Mouse (Mus musculus) midbrain, embryonic 15.5 days (tissue): Measurements from ENCODE around the gene S100a10. TPM values are rescaled to one million over a fixed set of nuclear protein-coding genes. Genes with fewer than 3 reads are reported as not detected.

Experiments
- ATAC-seq: fragments of 200-750 bp; cut with Nextera tagmentation; replicated peaks from 2 replicates; pipeline ENCODE4 v1.8.0; 2017; ENCODE audit warnings: moderate TSS enrichment
- H3K27ac ChIP-seq: fragments of 300-500 bp; sonication (generic); 2 replicates; pipeline ENCODE4 v1.5.1; 2015; ENCODE audit warnings: mild to moderate bottlenecking, inconsistent platforms
- H3K27me3 ChIP-seq: fragments of 300-500 bp; sonication (generic); replicated peaks from 2 replicates; pipeline ENCODE4 v1.6.1; 2015; ENCODE audit warnings: inconsistent platforms
- H3K36me3 ChIP-seq: fragments of 300-500 bp; sonication (generic); replicated peaks from 2 replicates; pipeline ENCODE4 v1.6.1; 2015; ENCODE audit warnings: inconsistent platforms
- H3K4me1 ChIP-seq: fragments of 300-500 bp; sonication (generic); 2 replicates; pipeline ENCODE4 v1.6.1; 2015; ENCODE audit warnings: inconsistent platforms
- H3K4me2 ChIP-seq: fragments of 300-500 bp; sonication (generic); 2 replicates; pipeline ENCODE4 v1.6.1; 2015; ENCODE audit warnings: inconsistent platforms, mild to moderate bottlenecking, moderate library complexity
- H3K4me3 ChIP-seq: fragments of 300-500 bp; sonication (generic); 2 replicates; pipeline ENCODE4 v1.5.1; 2015; ENCODE audit warnings: mild to moderate bottlenecking, inconsistent platforms
- H3K9ac ChIP-seq: fragments of 300-500 bp; sonication (generic); 2 replicates; pipeline ENCODE4 v1.6.1; 2015; ENCODE audit warnings: mild to moderate bottlenecking, inconsistent platforms
- H3K9me3 ChIP-seq: fragments of 300-500 bp; sonication (generic); 2 replicates; pipeline ENCODE4 v1.6.1; 2016; ENCODE audit warnings: inconsistent platforms
- WGBS: fragments of 180-500 bp; shearing (Covaris S2); methylation state at CpG from one replicate; pipeline ENCODE4 v1.1.7; 2015; ENCODE audit warnings: mixed read lengths; 5-methylcytosine and 5-hydroxymethylcytosine counted together
- polyA plus RNA-seq: library from polyadenylated mRNA; unstranded; fragments of >200 nt; fragmentation: Nextera tagmentation; extraction: Ambion mirVana; gene quantifications from 2 replicates; pipeline ENCODE4 v1.2.1, GENCODE M21; 2015

The S100a10 gene
- polyA plus RNA-seq, 1 experiment from 2014 or later, result 90.5 TPM

DNA sequence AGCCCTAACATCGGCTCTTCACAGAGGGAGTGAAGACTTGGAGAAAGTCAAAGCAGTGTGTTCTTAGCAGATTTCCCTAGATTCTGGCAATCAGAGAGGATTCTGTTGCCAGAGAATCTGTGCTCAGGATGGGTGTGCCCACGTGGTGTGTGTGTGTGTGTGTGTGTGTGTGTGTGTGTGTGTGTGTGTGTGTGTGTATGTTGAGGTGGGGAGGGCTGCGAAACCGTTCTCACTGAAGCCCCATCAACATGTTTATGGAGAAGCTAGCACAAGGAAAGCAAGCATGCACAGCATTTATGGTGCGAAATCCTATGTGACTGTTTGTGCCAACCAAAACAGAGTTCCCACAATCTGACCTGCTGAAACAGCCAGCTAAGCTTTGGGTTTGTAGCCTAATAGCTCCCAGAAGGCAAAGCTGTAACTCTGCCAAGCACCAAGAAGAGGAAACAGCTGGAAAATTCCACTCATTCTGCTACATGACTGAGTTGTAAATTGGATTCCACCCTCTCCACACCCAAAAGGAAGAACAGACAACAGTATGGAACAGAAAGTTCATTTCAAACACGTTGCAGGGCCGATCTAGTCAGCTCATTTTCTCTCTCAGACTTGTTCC is 13.7 kb downstream of the S100a10 start:
- Histone ChIP-seq H3K4me2 (no peak overlapping the region), H3K9me3 (no peaks in the 10 kb centered on the region), H3K27ac (no peak overlapping the region), H3K36me3 (no peaks in the 10 kb centered on the region), H3K27me3 (no peaks in the 10 kb centered on the region), H3K9ac (no peak overlapping the region), H3K4me3 (no peak overlapping the region), H3K4me1 (no peaks in the 10 kb centered on the region)
- no peak for ATAC-seq
- 84% methylated on average over 7 of the region's 7 CpGs for WGBS

DNA sequence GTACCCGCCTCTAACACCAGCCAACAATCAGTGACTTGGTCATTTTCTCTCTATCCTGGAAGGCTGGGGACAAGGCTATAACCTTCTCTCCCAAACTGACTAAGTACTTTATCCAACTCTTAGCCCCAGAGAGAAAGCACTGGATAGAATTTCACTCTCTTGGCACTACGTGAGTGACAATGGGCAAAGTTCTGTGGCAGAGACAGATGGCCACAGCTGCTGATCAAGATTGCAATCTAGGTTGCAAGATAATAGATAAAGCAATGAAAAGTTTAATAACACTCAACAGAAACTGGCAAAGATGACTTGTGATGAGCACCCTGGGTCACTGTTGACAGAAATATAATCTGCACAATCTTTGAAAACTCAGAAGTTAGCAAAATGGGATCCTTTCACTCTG is 14.2 kb downstream of the S100a10 start:
- H3K27ac ChIP-seq, result no peak overlapping the region
- H3K27me3 ChIP-seq, result no peaks in the 10 kb centered on the region
- H3K36me3 ChIP-seq, result no peaks in the 10 kb centered on the region
- no peak overlapping the region for H3K9ac ChIP-seq
- H3K4me3 ChIP-seq, result no peak overlapping the region
- no peaks in the 10 kb centered on the region for H3K9me3 ChIP-seq
- H3K4me1 ChIP-seq, result no peaks in the 10 kb centered on the region
- ATAC-seq, result no peak
- 76% methylated on average over 2 of the region's 2 CpGs for WGBS
- H3K4me2 ChIP-seq, result no peak overlapping the region

DNA sequence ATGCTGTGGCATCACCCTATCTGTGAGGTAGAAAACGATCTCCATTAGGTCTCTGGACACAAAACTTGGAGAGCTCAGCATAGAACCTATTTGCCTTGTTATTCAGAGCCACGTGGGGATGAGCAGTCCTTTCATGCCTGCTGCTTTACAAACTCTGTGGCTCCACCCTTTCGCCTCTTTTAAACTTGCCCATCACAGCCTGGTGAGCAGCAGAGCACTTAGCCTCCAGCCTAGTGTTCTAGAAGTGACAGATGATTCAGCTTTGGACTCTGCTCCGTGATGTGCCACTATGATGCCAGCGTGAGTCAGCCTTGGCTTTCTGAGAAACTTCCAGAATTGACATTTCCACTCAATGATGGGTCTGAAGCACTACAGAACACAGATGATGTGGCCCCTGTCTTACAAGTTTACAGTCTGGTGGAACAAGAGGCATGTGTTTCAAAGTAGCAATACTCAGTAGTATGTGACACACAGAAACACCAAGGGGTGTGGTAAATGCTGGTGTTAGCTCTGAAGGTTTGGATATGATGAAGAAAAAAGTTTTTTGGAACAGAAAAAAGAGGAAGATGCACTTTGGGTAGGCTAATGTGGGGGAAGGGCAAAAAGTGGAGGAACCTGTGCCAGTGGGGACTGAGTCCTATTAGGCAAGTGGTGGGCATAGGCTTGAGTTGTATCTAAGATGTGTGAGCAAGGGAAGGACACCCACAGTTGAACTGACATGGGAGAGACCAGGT is 17.3 kb downstream of the S100a10 start:
- H3K36me3 ChIP-seq, result no peaks in the 10 kb centered on the region
- H3K4me3 ChIP-seq, result no peak overlapping the region
- H3K9me3 ChIP-seq, result no peaks in the 10 kb centered on the region
- no peak overlapping the region for H3K9ac ChIP-seq
- ATAC-seq, result no peak
- no peaks in the 10 kb centered on the region for H3K4me1 ChIP-seq
- no peaks in the 10 kb centered on the region for H3K27me3 ChIP-seq
- no peak overlapping the region for H3K4me2 ChIP-seq
- H3K27ac ChIP-seq, result no peak overlapping the region
- 67% methylated on average over 5 of the region's 5 CpGs for WGBS

DNA sequence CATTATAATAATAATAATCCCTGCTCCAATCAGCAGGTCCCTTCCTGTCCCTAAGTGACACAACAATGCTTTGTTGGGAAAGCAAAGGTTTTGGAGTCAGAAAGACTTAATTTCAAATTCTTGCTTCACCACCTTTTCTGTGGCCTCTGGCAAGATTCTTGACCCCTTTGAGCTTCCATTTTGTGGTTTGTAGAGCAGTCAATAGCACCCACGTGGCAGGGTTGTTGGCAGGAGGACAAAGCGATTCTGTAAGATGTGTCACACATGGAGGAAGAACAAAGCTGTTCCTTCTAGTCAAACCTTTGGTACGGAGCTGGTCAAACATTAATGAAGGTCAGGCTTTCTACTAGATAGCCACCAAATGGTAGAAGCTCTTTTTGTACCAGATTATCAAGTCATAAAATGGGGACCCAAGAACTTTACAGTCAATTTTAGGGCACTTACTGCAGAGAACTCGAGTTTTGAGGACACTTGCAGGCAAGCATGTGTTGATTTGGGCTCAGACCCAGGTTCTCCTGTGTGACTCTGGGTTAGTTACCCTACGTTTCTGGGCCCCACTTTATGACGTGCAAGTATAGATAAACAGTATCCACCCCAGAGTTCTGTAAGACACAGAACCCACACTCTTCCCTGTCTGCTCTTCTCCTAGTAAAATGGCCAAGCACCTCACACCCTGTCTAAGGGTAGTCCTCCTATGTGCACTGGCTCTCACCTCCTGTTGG is 24.6 kb downstream of the S100a10 start:
- no peaks in the 10 kb centered on the region for H3K9me3 ChIP-seq
- no peak overlapping the region for H3K4me2 ChIP-seq
- WGBS, result 74% methylated on average over 6 of the region's 6 CpGs
- H3K36me3 ChIP-seq, result no peaks in the 10 kb centered on the region
- no peaks in the 10 kb centered on the region for H3K27me3 ChIP-seq
- no peak overlapping the region for H3K4me3 ChIP-seq
- ATAC-seq, result no peak
- H3K4me1 ChIP-seq, result no peaks in the 10 kb centered on the region
- H3K9ac ChIP-seq, result no peak overlapping the region
- H3K27ac ChIP-seq, result no peak overlapping the region

DNA sequence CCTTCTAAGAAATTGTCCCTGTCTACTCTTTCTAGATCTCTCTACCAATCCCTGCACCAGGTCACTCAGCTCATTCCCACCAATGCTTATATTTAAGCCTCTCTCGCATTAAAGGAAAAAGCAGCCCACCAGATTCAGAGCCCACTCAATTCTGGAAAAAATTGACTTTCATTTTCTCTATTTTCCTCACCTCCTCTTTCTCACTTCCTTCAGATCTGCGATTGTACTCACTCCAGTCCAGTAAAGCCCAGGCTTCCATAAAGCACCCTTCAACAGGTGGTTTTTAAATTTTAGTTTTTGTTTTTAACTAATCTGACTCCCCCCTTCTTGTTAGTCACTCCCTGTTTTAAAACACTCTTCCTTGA is 25.1 kb downstream of the S100a10 start:
- H3K27ac ChIP-seq, result no peak overlapping the region

DNA sequence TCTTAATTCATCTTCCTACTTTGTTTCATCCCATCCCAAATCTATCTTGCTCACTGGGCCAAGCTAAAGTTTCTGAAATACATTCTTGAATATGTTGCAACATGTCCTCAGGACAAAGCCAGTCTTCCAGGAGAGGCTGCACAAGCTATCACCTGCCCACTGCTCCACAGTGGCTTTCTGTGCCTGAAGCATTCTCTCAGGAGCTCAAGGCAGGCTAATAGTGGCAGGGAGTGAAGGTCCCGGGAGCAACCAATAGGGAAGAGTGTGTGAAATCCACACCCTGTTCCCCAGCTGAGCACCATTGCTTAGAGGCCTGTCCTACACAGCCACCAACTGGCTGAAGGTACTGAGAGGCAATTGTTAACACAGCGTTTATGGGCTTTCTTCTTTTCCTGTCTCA is 26.1 kb downstream of the S100a10 start:
- Histone ChIP-seq H3K9ac (no peak overlapping the region), H3K9me3 (no peaks in the 10 kb centered on the region)
- no peak for ATAC-seq

More for the DNA sequence above, 25.1 kb downstream of the S100a10 start:
- H3K9me3 ChIP-seq, result no peaks in the 10 kb centered on the region
- ATAC-seq, result no peak
- H3K27me3 ChIP-seq, result no peaks in the 10 kb centered on the region
- H3K36me3 ChIP-seq, result no peaks in the 10 kb centered on the region
- no peak overlapping the region for H3K4me3 ChIP-seq
- H3K9ac ChIP-seq, result no peak overlapping the region
- 97% methylated on average over 2 of the region's 2 CpGs for WGBS
- no peak overlapping the region for H3K4me2 ChIP-seq
- no peaks in the 10 kb centered on the region for H3K4me1 ChIP-seq

DNA sequence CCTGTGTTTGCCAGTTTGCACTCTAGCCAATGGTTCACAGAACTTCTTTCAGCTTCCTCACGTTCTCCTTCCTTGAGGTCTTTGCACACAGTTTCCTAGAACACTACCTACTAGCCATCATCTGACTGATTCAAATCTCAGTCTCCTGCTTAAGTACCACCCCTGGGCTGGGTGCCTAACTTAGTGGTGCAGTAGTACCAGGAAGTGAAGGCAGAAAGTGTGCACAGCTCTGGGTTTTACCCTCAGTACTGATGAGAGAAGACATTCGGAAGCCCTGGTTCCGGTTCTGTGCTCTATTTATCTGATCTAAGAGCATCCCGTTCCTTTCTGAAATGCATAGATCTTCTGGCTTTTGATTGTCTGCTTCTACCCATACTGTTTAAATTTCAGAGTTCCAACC is 26.8 kb downstream of the S100a10 start:
- no peaks in the 10 kb centered on the region for H3K9me3 ChIP-seq
- ATAC-seq, result no peak
- H3K27me3 ChIP-seq, result no peaks in the 10 kb centered on the region
- H3K27ac ChIP-seq, result no peak overlapping the region
- H3K4me1 ChIP-seq, result no peaks in the 10 kb centered on the region
- H3K4me2 ChIP-seq, result no peak overlapping the region
- H3K36me3 ChIP-seq, result no peaks in the 10 kb centered on the region
- no peak overlapping the region for H3K4me3 ChIP-seq
- no peak overlapping the region for H3K9ac ChIP-seq
- WGBS, result 88% methylated on average over 4 of the region's 4 CpGs

More for the DNA sequence above, 26.1 kb downstream of the S100a10 start:
- Histone ChIP-seq H3K4me3 (no peak overlapping the region), H3K27ac (no peak overlapping the region), H3K27me3 (no peaks in the 10 kb centered on the region), H3K4me2 (no peak overlapping the region), H3K36me3 (no peaks in the 10 kb centered on the region), H3K4me1 (no peaks in the 10 kb centered on the region)
- WGBS, result 72% methylated on average over 2 of the region's 2 CpGs

DNA sequence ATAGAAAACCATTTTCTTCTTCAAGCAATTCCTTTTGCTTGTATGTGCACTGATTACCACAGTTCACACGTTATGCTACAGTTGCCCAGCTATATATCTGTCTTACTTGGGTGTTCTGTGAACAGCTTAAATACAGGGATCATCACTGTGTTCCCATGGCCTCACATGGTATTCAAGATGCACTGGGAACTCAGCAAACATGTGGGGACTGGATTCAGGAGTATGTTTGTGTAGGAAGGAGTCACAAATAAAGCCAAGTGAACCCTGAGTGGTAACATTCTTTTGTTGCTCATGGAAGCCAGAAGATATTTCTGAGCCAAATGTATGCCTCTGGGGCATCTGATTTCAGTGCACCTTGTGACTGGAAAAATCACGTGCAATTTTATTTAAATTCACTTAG is 28.2 kb downstream of the S100a10 start:
- Histone ChIP-seq H3K4me3 (no peak overlapping the region), H3K9ac (no peak overlapping the region), H3K27ac (no peak overlapping the region), H3K4me1 (no peaks in the 10 kb centered on the region), H3K36me3 (no peaks in the 10 kb centered on the region), H3K9me3 (no peaks in the 10 kb centered on the region), H3K4me2 (no peak overlapping the region), H3K27me3 (no peaks in the 10 kb centered on the region)
- no peak for ATAC-seq
- WGBS, result 74% methylated on average over 2 of the region's 2 CpGs

DNA sequence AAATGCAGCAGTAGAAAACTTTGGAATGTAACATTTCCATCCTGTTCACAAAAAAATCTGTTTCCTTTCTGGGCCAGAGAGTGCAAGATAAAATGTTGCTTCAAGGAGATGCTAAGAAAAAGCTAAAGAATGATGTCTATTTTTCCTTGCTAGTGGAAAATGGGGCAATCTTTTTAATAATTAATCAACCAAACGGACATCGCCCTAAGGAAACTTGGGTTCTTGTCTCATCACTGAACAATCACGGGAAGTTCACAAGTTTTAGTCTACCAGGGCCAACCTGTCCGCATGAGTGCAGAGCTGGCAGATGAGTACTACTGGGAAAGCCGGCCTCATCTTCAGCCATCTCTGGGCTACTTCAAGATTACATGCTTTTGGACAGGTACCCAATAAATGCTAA is 34.7 kb downstream of the S100a10 start:
- no peaks in the 10 kb centered on the region for H3K9me3 ChIP-seq
- no peak overlapping the region for H3K4me3 ChIP-seq
- WGBS, result 94% methylated on average over 5 of the region's 5 CpGs
- no peaks in the 10 kb centered on the region for H3K4me1 ChIP-seq
- no peaks in the 10 kb centered on the region for H3K27me3 ChIP-seq
- no peak overlapping the region for H3K27ac ChIP-seq
- no peaks in the 10 kb centered on the region for H3K36me3 ChIP-seq
- no peak overlapping the region for H3K4me2 ChIP-seq
- no peak overlapping the region for H3K9ac ChIP-seq
- ATAC-seq, result no peak

DNA sequence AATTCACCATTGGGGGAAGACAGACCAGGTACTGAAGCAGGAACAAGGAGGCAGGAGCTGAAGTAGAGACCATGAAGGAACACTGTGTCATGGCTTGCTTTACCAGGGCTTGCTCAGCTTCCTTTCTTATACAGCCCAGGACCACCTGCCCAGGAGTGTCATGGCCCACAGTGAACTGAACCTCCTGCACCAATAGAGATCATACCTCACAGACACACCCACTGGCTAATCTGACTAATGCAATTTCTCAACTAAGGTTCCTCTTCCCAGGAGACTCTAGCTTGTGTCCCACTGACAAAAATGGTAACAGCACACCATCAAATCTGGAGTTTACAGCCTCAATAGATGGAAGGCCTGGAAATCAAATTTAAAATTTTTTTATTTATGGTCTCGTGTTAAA is 35.4 kb downstream of the S100a10 start:
- WGBS, result 88% methylated on average over 1 of the region's 1 CpGs

DNA sequence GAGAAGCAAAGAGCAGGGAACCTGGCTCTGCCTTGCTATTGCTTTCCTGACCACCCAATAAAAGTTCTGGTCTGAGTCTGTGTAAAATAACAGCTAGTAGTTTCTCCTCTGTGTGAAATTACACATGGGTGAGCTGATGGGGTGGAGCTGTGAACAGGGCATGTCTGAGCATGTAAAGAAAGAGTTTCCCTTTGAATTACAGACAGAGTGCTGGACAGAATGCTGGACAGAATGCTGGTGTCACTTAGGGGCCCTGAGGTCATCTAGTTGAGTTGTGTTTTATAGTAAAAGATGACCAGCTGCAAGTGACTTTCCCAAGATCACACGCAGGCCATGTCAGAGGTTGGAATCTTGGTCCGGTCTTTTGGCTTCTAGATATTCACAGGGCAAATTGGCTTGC is 37.2 kb downstream of the S100a10 start:
- H3K36me3 ChIP-seq, result no peaks in the 10 kb centered on the region
- H3K9me3 ChIP-seq, result no peaks in the 10 kb centered on the region
- H3K27ac ChIP-seq, result no peak overlapping the region
- no peaks in the 10 kb centered on the region for H3K27me3 ChIP-seq
- no peak overlapping the region for H3K4me3 ChIP-seq
- no peaks in the 10 kb centered on the region for H3K4me1 ChIP-seq
- no peak overlapping the region for H3K4me2 ChIP-seq
- no peak for ATAC-seq
- WGBS, result 86% methylated on average over 2 of the region's 2 CpGs
- no peak overlapping the region for H3K9ac ChIP-seq

More for the DNA sequence above, 35.4 kb downstream of the S100a10 start:
- Histone ChIP-seq H3K9ac (no peak overlapping the region), H3K4me1 (no peaks in the 10 kb centered on the region), H3K27me3 (no peaks in the 10 kb centered on the region), H3K4me3 (no peak overlapping the region), H3K27ac (no peak overlapping the region), H3K4me2 (no peak overlapping the region), H3K36me3 (no peaks in the 10 kb centered on the region), H3K9me3 (no peaks in the 10 kb centered on the region)
- no peak for ATAC-seq

DNA sequence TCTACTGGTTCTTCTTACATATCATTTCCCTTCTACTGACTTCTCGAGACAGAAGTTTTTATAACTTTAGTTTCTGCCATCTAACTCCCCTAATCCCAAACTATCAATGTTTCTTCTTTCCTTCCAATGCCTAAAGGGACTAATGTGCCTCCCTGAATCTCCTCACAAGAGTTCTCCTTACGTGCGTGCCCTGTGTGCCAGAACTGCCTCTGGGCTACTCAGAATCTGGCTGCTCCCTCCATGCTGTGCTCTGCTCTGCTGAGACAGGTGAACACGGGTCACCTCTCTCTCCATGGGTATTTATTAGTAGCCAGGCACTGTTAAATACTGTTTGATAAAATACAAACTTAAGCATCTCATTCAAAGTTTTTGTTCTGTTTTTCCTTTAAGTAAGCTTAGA is 38.1 kb downstream of the S100a10 start:
- H3K27me3 ChIP-seq, result no peaks in the 10 kb centered on the region
- H3K9ac ChIP-seq, result no peak overlapping the region
- no peaks in the 10 kb centered on the region for H3K4me1 ChIP-seq
- H3K27ac ChIP-seq, result no peak overlapping the region
- ATAC-seq, result no peak
- H3K36me3 ChIP-seq, result no peaks in the 10 kb centered on the region
- no peaks in the 10 kb centered on the region for H3K9me3 ChIP-seq
- H3K4me3 ChIP-seq, result no peak overlapping the region
- no peak overlapping the region for H3K4me2 ChIP-seq
- 80% methylated on average over 4 of the region's 4 CpGs for WGBS

DNA sequence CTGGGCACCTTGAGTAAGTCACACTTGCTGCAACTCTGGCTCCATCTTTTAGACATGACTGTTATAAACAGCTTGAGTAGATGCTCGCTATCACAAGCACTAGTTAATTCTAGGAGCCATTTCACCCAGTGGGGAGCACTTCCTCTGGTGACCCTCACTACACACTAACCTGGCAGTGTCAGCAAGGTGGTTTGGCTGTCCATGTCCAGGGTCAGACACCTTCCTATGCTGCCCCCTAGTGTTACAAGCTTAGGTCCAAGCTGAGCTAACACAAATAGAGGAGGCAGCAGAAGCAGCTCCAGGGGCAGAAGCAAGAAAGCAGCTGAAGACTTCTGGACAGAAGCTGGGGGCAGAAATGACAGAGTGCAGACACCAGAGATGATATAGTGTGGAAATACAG is 38.6 kb downstream of the S100a10 start:
- no peak overlapping the region for H3K27ac ChIP-seq
- H3K9me3 ChIP-seq, result no peaks in the 10 kb centered on the region
- no peak for ATAC-seq
- H3K4me3 ChIP-seq, result no peak overlapping the region
- no peaks in the 10 kb centered on the region for H3K27me3 ChIP-seq
- H3K36me3 ChIP-seq, result no peaks in the 10 kb centered on the region
- H3K4me2 ChIP-seq, result no peak overlapping the region
- WGBS, result 63% methylated on average over 1 of the region's 1 CpGs
- H3K9ac ChIP-seq, result no peak overlapping the region
- H3K4me1 ChIP-seq, result no peaks in the 10 kb centered on the region
